Mouse (Mus musculus) cerebellum, adult 2 months (tissue): ENCODE results near the gene Sarnp. TPM values are rescaled to one million over a fixed set of nuclear protein-coding genes. Genes with fewer than 3 reads are reported as not detected.

Source experiments
- DNase-seq, 2 experiments: peaks; one replicate each; pipeline ENCODE4 v3.0.0; 2021
- H3K27ac ChIP-seq: fragments of 200-500 bp; 2 replicates; pipeline ENCODE4 v1.5.1; 2012; ENCODE audit warnings: low read length, control low read depth, inconsistent platforms; ENCODE audit not compliant: insufficient read depth
- H3K27me3 ChIP-seq: fragments of 200-500 bp; 2 replicates; pipeline ENCODE4 v1.6.1; 2012; ENCODE audit warnings: inconsistent platforms, mild to moderate bottlenecking, low read length, moderate library complexity; ENCODE audit not compliant: control insufficient read depth, insufficient read depth
- H3K4me1 ChIP-seq: fragments of 200-500 bp; 2 replicates; pipeline ENCODE4 v1.6.1; 2011; ENCODE audit warnings: low read length; ENCODE audit not compliant: control insufficient read depth, insufficient read depth
- H3K4me3 ChIP-seq: fragments of 200-500 bp; replicated peaks from 2 replicates; pipeline ENCODE3; 2011; ENCODE audit warnings: mild to moderate bottlenecking, low read depth, low read length, control low read depth; ENCODE audit not compliant: insufficient read depth
- CTCF ChIP-seq: fragments of 200-500 bp; IDR thresholded peaks from 2 replicates; pipeline ENCODE4 v1.5.1; 2011; ENCODE audit warnings: low read depth, mild to moderate bottlenecking, control low read depth, low read length, moderate library complexity, borderline replicate concordance; ENCODE audit not compliant: insufficient read depth
- POLR2A ChIP-seq: fragments of 200-500 bp; IDR thresholded peaks from 2 replicates; pipeline ENCODE4 v1.6.1; 2011; ENCODE audit warnings: low read length, control low read depth, borderline replicate concordance; ENCODE audit not compliant: insufficient read depth
- WGBS: fragments of 180-500 bp; shearing (Covaris S2); methylation state at CpG from one replicate; pipeline ENCODE4 v1.1.7; 2018; 5-methylcytosine and 5-hydroxymethylcytosine counted together
- polyA plus RNA-seq: library from polyadenylated mRNA; depleted of rRNA; stranded (reverse); fragments of >200 nt; gene quantifications from 2 replicates; pipeline ENCODE4 v1.2.3, GENCODE M21; 2012; rRNA removed

Gene Sarnp
- polyA plus RNA-seq, 1 experiment, result 60.2 TPM

DNA sequence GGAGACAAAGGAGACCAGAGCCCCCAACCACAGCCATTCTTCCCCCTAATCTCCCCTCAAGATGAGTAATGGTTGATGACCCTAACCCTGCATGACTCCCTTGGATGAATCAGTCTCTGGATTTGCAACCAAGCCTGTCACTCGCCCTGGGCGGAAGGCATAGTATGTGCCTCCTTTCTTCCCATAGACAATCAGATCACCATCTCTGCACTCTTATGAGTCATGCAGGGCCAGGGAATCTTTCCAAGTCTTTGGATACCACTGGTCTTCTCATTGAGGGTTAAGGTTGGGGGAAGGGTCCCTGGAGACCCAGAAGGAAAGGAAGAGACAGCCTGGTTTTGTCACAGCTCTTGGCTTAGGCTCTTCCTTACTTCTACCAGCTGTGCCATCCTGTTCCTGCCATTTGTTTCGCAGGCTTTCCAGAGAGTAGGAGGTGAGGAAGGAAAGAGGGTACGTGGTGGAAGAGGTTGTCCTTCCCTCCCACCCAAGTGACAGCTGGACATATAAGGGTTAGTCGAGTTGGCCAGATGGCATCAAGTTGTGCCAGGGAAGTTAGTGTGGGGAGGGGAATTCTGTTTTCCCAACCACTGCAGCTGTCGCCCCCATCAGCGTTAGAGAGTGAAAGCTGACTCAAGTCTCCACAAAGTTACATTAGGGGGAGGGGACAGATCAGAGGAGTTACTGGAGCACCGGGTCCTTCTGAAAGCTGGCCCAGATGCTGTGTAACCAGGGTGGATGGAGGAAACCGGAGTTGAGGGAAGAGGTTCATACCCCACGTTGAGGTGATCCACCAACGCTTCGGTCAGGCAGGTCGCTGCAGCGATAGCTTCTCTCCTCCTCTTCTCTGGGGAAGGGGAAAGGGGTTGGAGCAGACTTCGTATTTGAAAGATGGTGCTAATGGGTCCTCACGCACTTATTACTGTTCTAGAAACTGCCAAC lies 105.0 kb downstream of the Sarnp start:
- H3K4me1 ChIP-seq, result peaks cover 47% of the 10 kb centered on the region
- peak in 1 of 2 experiments; percentile 28 for DNase-seq
- H3K4me3 ChIP-seq, result peak overlapping the region; percentile 69
- WGBS, result 20% methylated on average over 16 of the region's 16 CpGs
- 0 out of 2 replicates have a peak overlapping the region, but pooled peaks have one; percentile 4 for H3K27ac ChIP-seq
- no peaks in the 10 kb centered on the region for H3K27me3 ChIP-seq
- no peak for TF ChIP-seq CTCF
- TF ChIP-seq POLR2A, result no peak

DNA sequence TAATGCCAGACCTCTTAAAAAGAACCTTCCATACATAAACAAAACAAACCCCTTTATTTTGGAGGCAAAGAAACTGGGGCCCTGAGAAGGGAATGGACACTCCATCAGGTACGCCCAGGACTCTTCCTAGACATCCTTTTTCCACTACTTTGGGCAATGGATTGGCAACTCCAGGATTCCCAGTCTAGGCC lies 105.6 kb downstream of the Sarnp start, which contains the start of gene Rdh5:
TSS of gene Rdh5 (minus strand) at position 67 of the 191 bp plus-strand sequence.
- peak within 1 kb of the TSS; percentile 93 for H3K27ac ChIP-seq
- TF ChIP-seq POLR2A (no peak), CTCF (no peak)
- no peaks in the 10 kb centered on the region for H3K27me3 ChIP-seq
- 7% methylated on average over 1 of the region's 1 CpGs for WGBS
- DNase-seq, result no peak
- peaks cover 42% of the 10 kb centered on the region for H3K4me1 ChIP-seq
- peak within 1 kb of the TSS; percentile 69 for H3K4me3 ChIP-seq

DNA sequence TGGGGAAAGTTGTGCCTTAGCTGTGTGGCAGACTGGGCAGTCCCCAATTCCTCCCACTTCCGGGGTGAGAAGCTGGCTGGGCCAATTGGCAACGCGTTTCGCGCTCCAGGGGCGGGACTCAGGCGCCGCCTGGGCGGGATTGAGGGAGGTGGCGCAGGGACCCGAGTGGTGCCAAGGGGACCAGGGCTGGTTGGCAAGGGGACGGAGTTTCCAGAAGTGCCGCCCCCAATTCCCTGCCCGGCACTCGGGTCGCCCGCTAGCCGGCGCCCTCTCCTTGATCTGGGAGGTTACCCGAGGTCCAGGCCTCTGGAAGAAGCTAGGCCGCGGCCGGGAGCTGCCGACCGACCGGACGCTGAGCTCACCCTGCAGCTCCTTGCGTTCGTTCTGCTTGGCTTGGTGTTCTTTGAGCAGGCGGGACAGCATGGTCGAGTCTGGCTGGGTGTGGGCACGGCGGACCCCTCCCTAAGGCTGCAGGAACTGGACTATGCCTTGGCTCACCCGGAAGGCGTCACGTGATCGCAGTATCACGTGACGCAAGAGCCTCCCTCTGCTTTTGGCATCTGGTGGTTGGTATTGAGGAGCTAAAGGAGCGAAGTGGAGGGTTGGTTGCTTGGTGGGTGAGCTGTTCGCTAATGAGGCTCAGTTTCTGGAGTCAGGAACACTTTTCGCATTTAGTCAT lies 106.0 kb downstream of the Sarnp start:
- H3K27ac ChIP-seq, result peak overlapping the region; percentile 93
- under 1% methylated on average over 42 of the region's 42 CpGs for WGBS

DNA sequence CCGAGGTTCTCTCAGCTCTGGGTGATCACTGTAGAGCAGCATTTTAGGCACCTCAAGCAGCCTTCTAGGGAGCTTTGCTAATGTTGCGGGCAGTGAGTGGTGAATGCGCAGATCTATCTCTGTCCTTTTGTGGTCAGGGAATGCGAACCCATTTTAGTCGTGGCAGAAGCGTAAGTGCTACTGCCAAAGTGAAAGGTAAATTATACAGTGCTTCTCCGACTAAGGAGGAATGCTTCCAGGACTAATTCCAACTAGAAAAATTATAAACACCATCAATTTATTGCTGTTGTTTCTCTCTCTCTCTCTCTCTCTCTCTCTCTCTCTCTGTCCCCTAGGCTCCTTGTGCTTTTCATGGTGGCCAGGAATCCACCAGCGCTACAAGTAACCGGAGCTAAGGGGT lies 106.8 kb downstream of the Sarnp start, which contains the start of gene Bloc1s1:
TSS of gene Bloc1s1 (minus strand) at position 101 of the 400 bp plus-strand sequence.
- no peaks in the 10 kb centered on the region for H3K27me3 ChIP-seq
- WGBS, result 31% methylated on average over 9 of the region's 9 CpGs
- peaks cover 34% of the 10 kb centered on the region for H3K4me1 ChIP-seq
- no peak for TF ChIP-seq CTCF
- TF ChIP-seq POLR2A, result no peak
- peak within 1 kb of the TSS; percentile 93 for H3K27ac ChIP-seq
- no peak for DNase-seq
- peak within 1 kb of the TSS; percentile 69 for H3K4me3 ChIP-seq

More for the DNA sequence above, 106.0 kb downstream of the Sarnp start:
- Histone ChIP-seq H3K4me3 (peak overlapping the region; percentile 69), H3K27me3 (no peaks in the 10 kb centered on the region), H3K4me1 (peaks cover 38% of the 10 kb centered on the region)
- peak; percentile 96 for DNase-seq
- TF ChIP-seq POLR2A (peak; percentile 88), CTCF (no peak)

Other genes starting within 250 kb of the Sarnp start
- 9.4 and 11.1 TPM in 2 replicates for gene Erbb3, start 227.7 kb upstream of the Sarnp start, polyA plus RNA-seq
- gene Rps26, start 190.6 kb upstream of the Sarnp start, polyA plus RNA-seq, result 303 and 334 TPM in 2 replicates
- 8.5 and 9.6 TPM in 2 replicates for gene Ikzf4, start 171.3 kb upstream of the Sarnp start, polyA plus RNA-seq
- gene Suox, start 143.3 kb upstream of the Sarnp start, polyA plus RNA-seq, result 15.6 and 17.9 TPM in 2 replicates
- gene Rab5b, start 121.1 kb upstream of the Sarnp start, polyA plus RNA-seq, result 132 and 133 TPM in 2 replicates
- gene Pmel, start 113.1 kb upstream of the Sarnp start, polyA plus RNA-seq, result 1.00 and 1.5 TPM in 2 replicates
- gene Cdk2, start 112.3 kb upstream of the Sarnp start, polyA plus RNA-seq, result 3.8 and 3.9 TPM in 2 replicates
- gene Dgka, start 72.5 kb upstream of the Sarnp start, polyA plus RNA-seq, result 16.0 and 17.1 TPM in 2 replicates
- 37.2 and 39.7 TPM in 2 replicates for gene Pym1, start 69.4 kb upstream of the Sarnp start, polyA plus RNA-seq
- 0.61 and 0.70 TPM in 2 replicates for gene Mmp19, start 26.4 kb upstream of the Sarnp start, polyA plus RNA-seq
- gene Dnajc14, start 13.3 kb upstream of the Sarnp start, polyA plus RNA-seq, result 22.4 and 24.1 TPM in 2 replicates
- 26.4 and 26.6 TPM in 2 replicates for gene Tmem198b, start 13.0 kb upstream of the Sarnp start, polyA plus RNA-seq
- 25.7 and 26.0 TPM in 2 replicates for gene Ormdl2, start 4.3 kb downstream of the Sarnp start, polyA plus RNA-seq
- gene Gdf11, start 74.4 kb downstream of the Sarnp start, polyA plus RNA-seq, result 13.6 and 14.8 TPM in 2 replicates
- 108 and 110 TPM in 2 replicates for gene Cd63, start 83.7 kb downstream of the Sarnp start, polyA plus RNA-seq
- 37.0 and 45.7 TPM in 2 replicates for gene Rdh5, start 105.6 kb downstream of the Sarnp start, polyA plus RNA-seq
- 350 and 357 TPM in 2 replicates for gene Bloc1s1, start 106.7 kb downstream of the Sarnp start, polyA plus RNA-seq
- 96.2 and 106 TPM in 2 replicates for gene Itga7, start 116.5 kb downstream of the Sarnp start, polyA plus RNA-seq
- gene Mettl7b, start 143.7 kb downstream of the Sarnp start, polyA plus RNA-seq, result not detected in 2 replicates
- not detected in 2 replicates for gene Olfr9, start 172.1 kb downstream of the Sarnp start, polyA plus RNA-seq
- gene Olfr763, start 193.5 kb downstream of the Sarnp start, polyA plus RNA-seq, result not detected in 2 replicates
- not detected in 2 replicates for gene Olfr764-ps1, start 222.6 kb downstream of the Sarnp start, polyA plus RNA-seq
- gene Olfr765, start 232.7 kb downstream of the Sarnp start, polyA plus RNA-seq, result not detected in 2 replicates